Mouse (Mus musculus) ES-E14 (cell line): ENCODE results near the gene Ube2cbp. TPM values are rescaled to one million over a fixed set of nuclear protein-coding genes. Genes with fewer than 3 reads are reported as not detected.

Experiments used
- DNase-seq: peaks from one replicate; pipeline ENCODE4 v3.0.0-alpha.2; 2013; ENCODE audit warnings: low read depth, low spot score
- H3K27ac ChIP-seq: 2 replicates; pipeline ENCODE4 v1.5.1; 2012; ENCODE audit warnings: low read depth, mild to moderate bottlenecking, low read length, moderate library complexity, mixed read lengths; ENCODE audit not compliant: poor library complexity, insufficient read depth, severe bottlenecking
- H3K36me3 ChIP-seq: 2 replicates; pipeline ENCODE4 v1.6.1; 2012; ENCODE audit warnings: mild to moderate bottlenecking, low read length, moderate library complexity, mixed read lengths; ENCODE audit not compliant: control insufficient read depth, poor library complexity, insufficient read depth, severe bottlenecking
- H3K4me1 ChIP-seq, 2 experiments: fragments of 150-350 bp in 1 of 2; sonication (generic) in 1 of 2; 2 replicates each; pipeline ENCODE4 v1.6.1; 2012; ENCODE audit warnings: low read length in 2 of 2, mild to moderate bottlenecking in 1 of 2, mixed read lengths in 1 of 2; ENCODE audit not compliant: control insufficient read depth in 2 of 2, insufficient read depth in 2 of 2, poor library complexity in 1 of 2
- H3K4me3 ChIP-seq, 2 experiments: fragments of 150-350 bp in 1 of 2; sonication (generic) in 1 of 2; 2 replicates each; pipeline ENCODE4 v1.5.1; 2012; ENCODE audit warnings: low read length in 2 of 2, low read depth in 1 of 2, mild to moderate bottlenecking in 1 of 2, mixed read lengths in 1 of 2; ENCODE audit not compliant: insufficient read depth in 1 of 2, poor library complexity in 1 of 2, severe bottlenecking in 1 of 2
- H3K9ac ChIP-seq: 2 replicates; pipeline ENCODE4 v1.6.1; 2012; ENCODE audit warnings: low read depth, mild to moderate bottlenecking, low read length, mixed read lengths; ENCODE audit not compliant: poor library complexity, insufficient read depth, severe bottlenecking
- H3K9me3 ChIP-seq: fragments of 150-350 bp; sonication (generic); 2 replicates; pipeline ENCODE4 v1.6.1; 2012; ENCODE audit warnings: low read depth, mild to moderate bottlenecking, low read length; ENCODE audit not compliant: control insufficient read depth, insufficient read depth
- CHD2 ChIP-seq: IDR thresholded peaks from 2 replicates; pipeline ENCODE4 v1.6.1; 2014; ENCODE audit warnings: mild to moderate bottlenecking, low read depth, low read length, inconsistent platforms
- HCFC1 ChIP-seq: IDR thresholded peaks from 2 replicates; pipeline ENCODE4 v1.6.1; 2012; ENCODE audit warnings: low read length, inconsistent platforms, borderline replicate concordance; ENCODE audit not compliant: insufficient read depth
- MAFK ChIP-seq: IDR thresholded peaks from 2 replicates; pipeline ENCODE4 v1.6.1; 2014; ENCODE audit warnings: mild to moderate bottlenecking, low read depth, low read length, inconsistent platforms; ENCODE audit not compliant: insufficient read depth
- ZC3H11A ChIP-seq: IDR thresholded peaks from 2 replicates; pipeline ENCODE4 v1.6.1; 2012; ENCODE audit warnings: low read depth, mild to moderate bottlenecking, inconsistent platforms, low read length, borderline replicate concordance
- ZNF384 ChIP-seq: IDR thresholded peaks from 2 replicates; pipeline ENCODE4 v1.6.1; 2012; ENCODE audit warnings: low read depth, low read length, inconsistent platforms
- in situ Hi-C, 2 experiments: fragments of 600-800 bp; cut with MboI; formaldehyde crosslinking; loops; one replicate each; pipeline ENCODE4 v1.15.1; 2025; ENCODE audit warnings: low sequenced_read_pairs in 2 of 2, inconsistent platforms in 1 of 2; ENCODE audit not compliant: unreplicated experiment in 2 of 2
- total RNA-seq: library from RNA; depleted of rRNA; stranded (reverse); fragments of 300-350 nt; gene quantifications from 2 replicates; pipeline ENCODE4 v1.2.3, GENCODE M21; 2012

Ube2cbp gene
- total RNA-seq, 1 experiment = 5.7 TPM

DNA sequence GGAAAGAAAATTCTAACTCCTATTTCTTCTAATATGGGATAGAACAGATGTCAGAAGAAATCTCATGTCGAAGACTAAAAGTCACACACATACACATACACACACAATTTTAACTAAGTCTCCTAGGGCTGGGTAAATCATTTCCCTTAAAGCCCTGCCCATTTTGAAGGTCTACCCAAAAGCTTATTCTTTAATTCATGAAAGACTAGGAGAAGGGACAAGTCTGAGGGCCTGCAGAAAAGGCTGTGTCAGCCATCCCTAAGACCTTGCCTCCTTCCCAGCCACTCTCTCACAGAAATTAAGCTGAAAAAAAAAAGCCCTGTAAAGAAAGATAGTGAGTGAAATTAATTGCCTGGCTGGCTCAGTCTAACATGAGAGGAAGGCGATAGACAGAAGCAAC is 128.0 kb downstream of the Ube2cbp start:
- Histone ChIP-seq H3K4me3 (no peak overlapping the region), H3K9me3 (no peaks in the 10 kb centered on the region), H3K27ac (no peak overlapping the region), H3K9ac (no peak overlapping the region), H3K4me1 (no peaks in the 10 kb centered on the region), H3K36me3 (no peaks in the 10 kb centered on the region)
- in situ Hi-C loops = no loop called here
- DNase-seq = no peak
- TF ChIP-seq HCFC1 (no peak), CHD2 (no peak), MAFK (no peak), ZC3H11A (no peak), ZNF384 (no peak)

DNA sequence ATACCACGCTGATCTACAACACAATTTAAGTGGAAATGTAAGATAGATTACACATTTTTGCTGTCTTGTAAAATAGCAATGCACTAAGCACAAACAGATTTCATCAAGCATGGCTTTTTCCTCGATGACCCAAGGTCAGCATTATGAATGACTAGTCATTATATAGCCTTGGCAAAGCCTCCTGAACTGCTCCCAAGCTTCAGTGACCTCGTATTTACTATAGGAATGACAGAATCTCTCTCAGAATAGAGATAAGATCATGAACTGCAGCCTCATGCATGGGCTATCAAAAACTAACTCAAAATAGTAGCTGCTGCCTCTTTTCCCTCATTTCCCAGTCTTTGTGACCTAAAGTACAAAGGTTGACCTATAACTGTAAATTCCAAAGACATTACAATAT is 128.4 kb downstream of the Ube2cbp start:
- no peak for TF ChIP-seq ZNF384
- TF ChIP-seq MAFK = no peak
- H3K27ac ChIP-seq = no peak overlapping the region
- in situ Hi-C loops = no loop called here
- no peak overlapping the region for H3K4me3 ChIP-seq
- no peaks in the 10 kb centered on the region for H3K36me3 ChIP-seq
- H3K9me3 ChIP-seq = no peaks in the 10 kb centered on the region
- no peak overlapping the region for H3K9ac ChIP-seq
- DNase-seq = no peak
- no peaks in the 10 kb centered on the region for H3K4me1 ChIP-seq

DNA sequence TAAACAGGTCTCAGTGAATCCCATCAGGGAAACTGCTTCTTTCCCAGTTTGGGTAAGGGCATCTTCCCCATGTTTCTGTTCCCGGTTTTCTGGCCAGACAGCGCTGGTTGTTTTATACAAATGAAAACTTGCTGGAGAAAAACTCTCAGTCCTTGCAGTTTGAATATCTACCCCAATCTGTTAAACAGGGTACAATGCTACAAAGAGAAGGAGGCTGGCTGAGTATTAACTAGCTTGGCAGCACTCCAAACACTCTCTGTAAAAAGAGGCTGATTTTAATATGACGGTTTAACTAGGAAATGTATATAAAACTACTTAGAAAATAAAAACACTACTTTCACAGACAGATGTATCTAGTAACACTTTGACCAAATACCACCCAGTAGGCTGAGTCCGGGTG is 129.2 kb downstream of the Ube2cbp start:
- no peaks in the 10 kb centered on the region for H3K9me3 ChIP-seq
- no peak for DNase-seq
- TF ChIP-seq CHD2 (no peak), MAFK (no peak), ZNF384 (no peak)
- no peak overlapping the region for H3K27ac ChIP-seq
- in situ Hi-C loops = no loop called here
- no peak overlapping the region for H3K9ac ChIP-seq
- no peaks in the 10 kb centered on the region for H3K4me1 ChIP-seq
- no peak overlapping the region for H3K4me3 ChIP-seq
- H3K36me3 ChIP-seq = no peaks in the 10 kb centered on the region

DNA sequence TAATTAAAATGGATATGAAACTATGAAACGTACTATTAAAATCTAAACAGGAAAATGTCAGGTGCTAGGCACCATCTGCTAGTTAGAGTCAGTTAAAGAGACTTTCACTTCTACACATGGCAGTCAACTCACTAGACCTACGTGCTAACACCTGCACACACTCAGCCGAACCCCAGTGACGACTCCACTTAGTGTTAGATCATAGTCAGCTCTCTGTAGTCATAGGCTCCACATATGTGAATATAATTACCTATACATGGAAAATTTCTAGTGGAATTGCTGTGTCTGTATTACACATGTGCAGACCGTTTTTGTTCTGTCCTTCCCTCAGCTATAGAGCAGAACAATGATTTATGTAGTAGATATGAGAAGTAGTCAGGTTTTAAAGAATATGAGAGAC is 130.4 kb downstream of the Ube2cbp start:
- no peak for TF ChIP-seq ZC3H11A
- no peak for TF ChIP-seq CHD2
- no peak for TF ChIP-seq ZNF384
- TF ChIP-seq HCFC1 = no peak
- no peak for TF ChIP-seq MAFK
- Histone ChIP-seq H3K36me3 (no peaks in the 10 kb centered on the region), H3K9ac (no peak overlapping the region), H3K27ac (no peak overlapping the region), H3K4me3 (no peak overlapping the region), H3K4me1 (no peaks in the 10 kb centered on the region), H3K9me3 (no peaks in the 10 kb centered on the region)
- in situ Hi-C loops = no loop called here
- DNase-seq = no peak

DNA sequence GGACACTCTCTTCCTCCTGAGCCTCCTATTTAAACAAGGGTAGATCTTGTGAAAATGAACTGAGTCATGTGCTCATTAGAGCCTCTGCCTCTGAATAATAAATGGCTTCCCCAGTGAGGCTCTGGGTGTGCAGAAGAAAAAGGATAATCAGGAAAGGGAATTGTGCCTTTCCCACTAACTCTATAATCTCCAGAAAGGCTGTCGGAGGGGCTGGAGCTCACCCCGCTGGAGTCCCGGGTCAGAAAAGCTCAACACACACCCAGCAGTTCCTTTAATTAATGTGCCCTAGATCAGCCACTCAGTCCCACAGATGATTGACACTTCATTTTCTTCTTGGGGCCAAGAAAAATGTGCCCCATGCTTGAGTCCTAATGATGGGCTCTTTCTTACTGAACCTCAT is 134.2 kb downstream of the Ube2cbp start:
- H3K27ac ChIP-seq = no peak overlapping the region
- no peak overlapping the region for H3K9ac ChIP-seq
- in situ Hi-C loops = no loop called here
- TF ChIP-seq HCFC1 = no peak
- no peak for TF ChIP-seq CHD2
- no peak for TF ChIP-seq ZNF384
- TF ChIP-seq ZC3H11A = no peak
- no peak for TF ChIP-seq MAFK
- H3K36me3 ChIP-seq = no peaks in the 10 kb centered on the region
- DNase-seq = no peak
- H3K4me3 ChIP-seq = no peak overlapping the region
- no peaks in the 10 kb centered on the region for H3K9me3 ChIP-seq
- H3K4me1 ChIP-seq = no peaks in the 10 kb centered on the region
